Mouse (Mus musculus) heart, adult 9 months (tissue): ENCODE data around the gene Clstn2.

ENCODE experiments used
- DNase-seq, 2 experiments: peaks; one replicate each; pipeline ENCODE4 v3.0.0; 2022; ENCODE audit warnings: low spot score in 2 of 2

Gene Clstn2

DNA sequence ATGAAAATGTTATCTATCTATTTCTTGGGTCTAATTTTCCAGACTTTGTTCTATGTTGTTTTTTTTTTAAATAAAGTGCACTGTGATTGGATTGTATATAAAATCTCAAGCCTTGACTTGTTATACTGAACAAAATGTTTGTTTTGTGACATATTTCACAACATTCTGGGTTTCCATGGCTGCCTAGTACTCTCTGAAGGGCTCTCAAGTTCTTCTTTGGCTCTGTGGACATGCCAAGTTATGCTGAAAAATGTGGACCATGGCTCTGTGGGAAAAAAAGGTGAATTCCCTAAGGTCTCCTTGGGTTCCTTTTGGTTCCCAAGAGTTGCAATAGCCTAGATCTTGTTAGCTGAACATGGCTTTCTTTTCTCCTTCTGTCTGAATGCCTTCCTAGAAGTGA lies 353.1 kb downstream of the Clstn2 start:
- no peak for DNase-seq

DNA sequence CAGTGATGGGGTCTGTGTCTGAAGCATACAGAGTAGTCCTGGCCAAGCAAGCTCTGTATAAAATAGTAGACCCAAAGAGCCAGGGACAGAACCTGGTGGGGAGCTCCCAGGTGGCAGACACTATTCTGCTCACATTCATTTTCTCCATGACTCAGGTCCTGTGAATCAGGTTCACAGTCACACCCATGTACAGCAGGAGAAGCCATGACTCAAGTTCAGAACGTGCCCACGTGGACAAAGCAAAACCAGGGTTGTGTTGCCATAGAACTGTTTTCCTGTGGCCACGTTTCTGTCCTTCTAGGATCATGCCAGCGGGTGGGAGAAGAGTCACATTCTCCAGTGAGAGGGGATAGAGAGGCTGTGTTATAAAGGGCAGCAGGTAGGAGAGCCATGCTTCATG lies 353.9 kb downstream of the Clstn2 start:
- no peak for DNase-seq

DNA sequence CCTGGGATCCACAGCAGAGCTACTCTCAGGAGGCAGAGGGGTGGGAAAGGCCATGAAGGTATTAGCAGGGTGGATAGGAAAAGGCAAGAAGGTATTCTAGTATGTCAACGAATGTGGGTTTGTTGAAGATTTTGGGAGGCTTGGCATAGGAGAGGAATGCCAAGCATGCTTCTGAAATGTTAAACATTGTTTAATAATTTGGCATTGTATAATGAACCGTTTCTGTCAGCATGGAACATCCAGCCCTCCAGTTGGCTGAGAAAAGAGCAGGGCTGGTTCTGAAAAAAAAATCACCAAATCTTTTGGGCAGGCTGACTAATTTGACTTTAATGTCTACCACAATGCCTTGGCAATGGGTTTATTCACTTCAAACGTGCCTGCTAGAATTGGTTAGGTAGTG lies 355.9 kb downstream of the Clstn2 start:
- no peak for DNase-seq

DNA sequence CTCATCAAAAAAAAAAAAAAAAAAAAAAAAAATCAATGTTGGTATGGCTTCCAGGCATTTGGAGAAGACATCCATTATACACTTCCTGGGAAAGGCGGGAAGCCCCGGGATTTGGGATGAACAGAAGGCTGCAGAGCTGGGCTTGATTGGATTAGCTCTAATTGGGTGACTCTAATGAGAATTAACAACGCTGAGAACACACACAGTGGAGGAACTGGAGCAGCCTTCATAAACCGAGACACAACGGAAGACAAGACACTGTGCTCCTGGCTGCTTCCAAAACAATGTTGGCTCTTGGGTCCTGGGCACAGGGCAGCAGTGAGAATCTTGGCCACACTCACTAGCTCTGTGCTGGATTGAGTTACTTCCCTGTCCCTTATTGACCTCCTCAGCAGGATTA lies 360.3 kb downstream of the Clstn2 start:
- DNase-seq, result no peak

DNA sequence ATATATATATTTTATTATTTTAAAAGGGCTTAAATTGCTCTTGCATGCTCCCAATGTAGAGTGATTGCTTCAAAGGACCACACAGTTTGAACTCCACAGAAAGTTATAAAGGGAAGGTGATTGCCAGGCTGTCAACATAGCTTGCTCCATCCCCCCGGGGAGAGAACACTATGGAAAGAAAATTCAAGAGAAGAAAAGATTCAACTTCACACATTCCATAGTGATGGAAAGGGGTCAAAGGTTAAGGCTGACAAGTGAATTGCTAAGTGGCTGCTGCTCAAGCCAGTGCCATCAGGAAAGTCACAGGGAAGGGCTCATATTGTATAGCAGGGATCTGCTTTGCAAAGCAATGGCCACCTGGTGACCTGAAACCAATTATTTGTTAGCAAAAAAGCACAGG lies 360.8 kb downstream of the Clstn2 start:
- no peak for DNase-seq

DNA sequence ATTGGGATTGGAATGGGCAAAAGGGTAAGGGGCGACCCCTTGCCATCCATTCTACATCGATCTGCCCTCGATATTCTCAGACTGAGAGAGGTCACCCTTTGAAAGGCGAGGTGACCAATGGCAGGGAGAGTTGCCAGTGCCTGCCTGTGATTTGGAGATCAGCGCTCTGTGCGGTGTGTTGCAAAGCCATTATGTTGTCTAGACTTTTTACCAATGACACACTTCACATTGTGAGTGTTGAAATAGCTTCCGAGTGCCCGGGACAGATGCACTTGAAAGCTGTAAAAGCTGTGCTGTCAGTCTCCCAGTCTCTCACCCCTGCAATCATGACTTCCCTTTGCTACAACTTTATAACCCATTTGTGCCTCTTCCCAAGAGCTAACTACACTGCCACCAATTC lies 362.3 kb downstream of the Clstn2 start:
- no peak for DNase-seq

DNA sequence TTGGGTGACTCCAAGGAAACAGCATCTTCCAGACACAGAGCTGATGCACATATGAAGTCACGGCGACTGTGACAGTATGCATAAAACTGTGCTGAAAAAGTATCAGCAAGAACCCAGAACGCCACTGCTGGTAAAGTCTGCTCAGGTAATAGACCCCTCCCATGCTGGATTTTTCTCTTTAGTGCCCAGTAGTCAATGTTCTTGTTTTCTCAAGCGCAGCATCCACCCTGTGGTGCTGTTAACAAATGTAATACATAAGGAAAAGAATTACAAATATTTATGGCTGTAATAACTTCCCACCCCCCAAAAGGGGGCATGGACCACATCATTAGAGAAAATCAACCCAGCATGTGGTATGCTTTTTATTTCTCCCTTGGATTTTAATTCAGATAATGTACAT lies 372.0 kb downstream of the Clstn2 start:
- DNase-seq, result no peak

DNA sequence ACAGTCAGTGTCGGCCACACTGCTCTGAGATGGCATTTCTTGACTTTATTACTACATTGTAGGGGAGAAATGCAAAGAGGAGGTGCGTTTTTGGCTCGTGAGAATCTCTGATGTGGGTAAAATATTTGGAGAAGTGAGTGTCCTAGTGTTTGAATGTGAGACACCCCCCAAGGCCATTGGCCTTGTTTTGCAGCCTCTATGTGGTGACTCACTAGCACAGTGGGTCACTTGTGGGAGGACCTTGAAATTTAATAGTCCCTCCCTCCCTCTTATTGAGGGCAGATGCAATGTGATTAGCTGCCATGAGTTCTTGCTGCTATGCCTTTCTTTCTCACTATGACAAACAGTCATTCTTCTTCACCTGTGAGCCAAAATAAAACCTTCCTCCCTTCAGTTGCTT lies 374.2 kb downstream of the Clstn2 start:
- DNase-seq, result no peak

DNA sequence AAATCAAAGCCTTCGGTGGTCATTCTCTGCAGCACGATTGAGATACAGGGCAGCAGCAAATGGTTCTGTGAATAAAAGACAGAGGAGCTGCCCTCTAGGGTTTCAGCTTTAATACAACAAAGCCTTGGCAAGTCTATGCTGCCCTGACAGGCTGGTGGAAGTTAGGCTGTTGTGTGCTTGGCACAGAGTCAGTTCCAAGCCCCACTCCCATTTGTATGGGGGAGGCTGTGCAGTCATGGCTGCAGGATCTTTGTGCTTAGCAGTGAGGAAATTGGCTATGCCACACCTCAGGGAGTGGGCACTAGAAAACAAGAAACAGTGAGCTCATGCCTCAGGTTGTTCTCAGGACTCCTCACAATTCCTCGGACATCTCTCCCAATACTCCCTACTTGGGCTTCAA lies 384.6 kb downstream of the Clstn2 start:
- DNase-seq, result no peak

DNA sequence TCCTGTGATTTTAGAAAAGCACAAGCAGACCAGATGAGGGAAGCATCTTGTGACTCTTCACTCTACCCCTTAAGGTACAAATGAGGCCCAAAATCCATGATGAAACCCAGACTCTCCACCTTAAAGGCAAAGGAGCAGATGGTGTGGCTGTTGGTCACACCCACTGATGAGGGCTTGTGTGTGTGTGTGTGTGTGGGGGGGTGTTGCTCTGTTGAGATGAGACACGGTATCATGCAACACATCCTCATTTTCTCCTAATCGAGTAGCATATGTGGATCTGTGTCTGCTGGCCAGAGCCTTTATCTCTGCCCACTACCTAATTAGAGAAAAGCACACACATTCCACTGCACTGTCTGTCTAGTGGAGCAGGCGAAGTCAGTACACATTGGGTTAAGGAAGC lies 387.2 kb downstream of the Clstn2 start:
- no peak for DNase-seq

DNA sequence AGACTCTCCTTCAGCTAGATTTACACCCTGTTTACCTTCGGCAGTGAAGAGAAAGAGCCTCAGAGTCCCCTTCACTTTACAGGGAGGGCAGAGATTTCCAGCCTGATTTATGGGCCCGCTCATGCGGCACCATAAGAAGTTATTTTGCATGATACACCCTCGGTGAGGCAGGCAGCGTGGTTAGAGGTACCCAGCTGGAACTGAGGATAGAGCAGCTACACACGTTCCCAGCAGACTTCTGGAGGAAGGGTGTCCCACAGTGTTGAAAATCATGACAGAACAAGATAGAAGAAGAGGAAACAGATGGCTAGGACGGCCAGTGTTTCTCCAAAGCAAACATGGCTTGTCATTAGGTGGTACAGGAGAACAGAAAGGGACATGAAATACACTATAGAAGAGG lies 390.6 kb downstream of the Clstn2 start:
- DNase-seq, result no peak

DNA sequence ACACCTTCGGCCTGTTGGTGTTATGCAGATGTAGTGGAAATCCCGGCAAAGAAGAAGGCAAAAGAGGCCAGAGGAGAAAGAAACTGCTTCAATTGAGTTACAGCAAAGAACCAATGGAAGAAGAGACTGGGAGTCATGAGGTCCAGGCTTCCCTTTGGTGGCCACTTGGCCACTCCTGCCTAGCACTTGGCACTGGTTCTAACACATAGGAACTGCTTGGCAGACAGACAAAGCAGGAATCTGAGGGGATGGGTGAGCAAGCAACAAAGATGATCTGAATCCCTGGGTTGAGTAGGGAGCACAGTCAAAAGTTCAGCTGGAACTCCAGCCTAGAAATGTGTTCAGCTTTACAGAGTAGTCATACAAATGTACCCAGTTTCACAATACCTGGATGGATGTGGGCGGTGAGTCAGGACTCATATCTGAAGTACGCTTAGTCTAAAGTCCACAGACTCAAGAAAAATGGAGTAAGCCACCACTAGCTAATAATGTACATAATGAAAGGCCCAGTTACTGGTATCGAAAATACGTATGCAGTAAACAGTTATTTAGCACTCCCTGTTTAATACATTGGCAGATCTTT lies 392.9 kb downstream of the Clstn2 start:
- DNase-seq, result no peak

DNA sequence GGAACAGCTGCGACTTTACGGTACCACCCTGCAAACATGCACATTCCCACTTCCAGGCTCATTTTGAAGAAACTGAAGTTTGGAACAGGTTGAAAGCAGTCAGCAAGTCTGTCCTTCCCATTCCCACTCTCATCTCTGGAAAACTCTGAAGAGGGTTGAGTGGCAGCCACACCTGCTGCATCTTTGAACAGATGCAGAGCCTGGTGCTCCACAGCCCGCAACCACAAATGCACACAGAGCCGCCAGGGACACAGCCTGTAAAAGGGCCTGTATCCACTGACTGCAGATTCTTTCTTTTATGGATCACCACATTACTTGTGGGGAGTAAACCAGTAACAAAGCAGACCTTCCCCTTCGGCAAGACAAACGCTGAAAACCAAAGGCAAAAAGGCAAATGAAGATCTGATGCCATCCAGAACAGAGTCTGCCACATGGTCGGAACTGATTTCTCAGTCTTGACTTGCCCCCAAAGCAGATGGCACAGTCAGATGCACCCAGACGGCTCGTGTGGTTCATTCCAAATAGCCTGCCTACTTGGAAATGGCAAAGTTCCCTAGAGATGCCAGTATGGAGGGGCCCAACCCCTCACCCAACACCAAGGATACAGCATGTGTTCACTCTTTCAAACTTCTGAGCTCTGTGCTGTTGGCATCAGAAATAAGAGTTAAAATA lies 394.2 kb downstream of the Clstn2 start:
- DNase-seq, result no peak

DNA sequence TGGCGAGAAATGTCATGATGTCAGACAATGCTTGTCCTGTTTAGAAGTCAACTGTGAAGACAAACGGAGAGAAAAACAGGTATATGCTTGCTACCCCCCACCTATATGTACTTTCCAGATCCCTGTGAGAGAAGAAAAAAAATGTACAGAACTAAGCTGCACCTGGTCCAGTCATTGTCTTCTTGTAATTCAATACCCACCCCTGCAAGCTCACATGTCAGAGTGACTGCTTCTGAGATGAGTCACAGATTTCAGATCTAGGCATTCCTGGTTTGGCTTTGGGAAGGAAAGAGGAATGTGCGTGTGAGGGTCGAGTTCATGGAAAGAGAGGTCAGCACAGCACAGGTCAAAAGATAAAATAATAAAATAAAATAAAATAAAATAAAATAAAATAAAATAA lies 397.6 kb downstream of the Clstn2 start:
- no peak for DNase-seq

DNA sequence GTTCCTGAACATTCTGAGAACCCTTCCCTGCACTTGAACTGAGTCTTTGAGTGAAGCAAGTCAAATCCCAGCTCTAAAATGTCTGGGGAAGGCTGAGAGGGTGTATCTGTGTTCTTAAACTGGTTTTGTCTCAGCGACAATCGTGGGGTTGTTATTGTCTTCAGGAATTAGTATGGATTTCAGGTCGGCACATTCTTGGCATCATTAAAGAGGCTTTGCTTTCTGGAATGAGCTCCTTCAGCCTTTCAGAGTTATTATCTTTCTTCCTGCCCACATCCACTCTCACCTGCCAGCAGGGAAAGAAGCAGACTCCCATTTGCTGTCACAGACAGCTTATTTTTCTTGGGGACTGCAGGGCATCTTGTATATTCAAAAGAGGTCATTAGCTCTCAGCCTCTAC lies 398.1 kb downstream of the Clstn2 start:
- DNase-seq, result no peak

DNA sequence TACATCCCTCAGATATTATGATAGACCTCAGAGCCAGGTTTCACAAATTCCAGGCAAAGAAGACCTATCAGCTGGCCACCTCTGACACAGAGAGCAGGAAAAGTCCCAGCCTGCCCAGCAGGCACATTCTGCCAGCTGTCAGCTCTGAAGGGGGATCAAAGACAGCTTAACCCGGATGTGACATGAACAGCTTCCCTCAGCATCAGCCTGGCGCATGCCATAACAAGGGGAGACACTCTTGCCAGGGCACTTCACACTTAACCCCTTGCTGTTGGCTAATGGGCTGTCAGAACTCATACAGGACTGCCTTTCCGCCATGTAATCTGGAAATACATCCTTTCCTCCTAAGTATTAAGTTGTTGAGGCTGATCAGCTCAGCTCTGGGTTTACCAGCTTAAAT lies 403.8 kb downstream of the Clstn2 start:
- no peak for DNase-seq

DNA sequence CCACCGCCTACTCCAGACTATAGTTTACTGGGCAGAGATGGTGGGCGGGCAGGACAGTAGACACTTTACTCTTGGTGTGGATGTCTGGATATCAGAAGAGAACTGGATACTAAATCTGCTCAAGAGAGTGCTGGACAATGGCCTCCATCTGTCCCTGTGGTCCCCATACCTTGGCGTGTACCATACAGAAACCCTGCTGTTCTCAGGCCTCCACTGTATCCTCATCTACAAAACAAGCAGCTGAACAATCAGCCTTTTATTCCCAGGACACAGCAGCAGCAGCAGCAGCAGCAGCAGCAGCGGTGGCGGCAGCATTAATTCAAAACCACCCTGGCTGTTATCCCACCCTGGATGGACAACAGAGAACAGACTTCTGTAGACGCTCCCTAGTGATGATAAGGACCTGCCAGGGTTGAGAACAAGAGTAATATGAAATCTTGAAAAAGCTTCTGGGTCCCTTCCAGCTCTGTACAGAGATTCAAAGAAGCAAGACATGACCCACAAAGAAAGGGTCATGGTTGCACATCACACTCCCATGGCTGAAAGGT lies 404.5 kb downstream of the Clstn2 start:
- DNase-seq, result peak in 1 of 2 experiments; percentile 1

DNA sequence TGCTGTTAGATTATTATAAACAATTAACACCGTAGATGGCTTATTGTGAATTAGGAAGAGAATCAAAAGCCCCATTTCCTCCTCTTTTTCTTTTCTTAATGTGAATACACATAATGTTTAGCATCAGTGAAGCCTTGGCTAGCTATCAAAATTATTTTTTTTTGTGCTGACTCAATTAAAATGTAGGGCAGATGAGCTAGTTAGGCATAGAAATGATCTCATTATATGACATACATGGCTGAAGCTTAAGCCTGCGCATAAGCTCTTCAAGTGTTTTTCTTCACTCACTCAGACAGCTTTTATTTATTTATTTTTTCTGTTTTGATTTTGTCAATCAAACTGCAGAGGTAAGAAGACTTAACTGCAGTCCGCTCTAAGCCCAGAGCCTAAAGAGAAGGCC lies 405.1 kb downstream of the Clstn2 start:
- no peak for DNase-seq

DNA sequence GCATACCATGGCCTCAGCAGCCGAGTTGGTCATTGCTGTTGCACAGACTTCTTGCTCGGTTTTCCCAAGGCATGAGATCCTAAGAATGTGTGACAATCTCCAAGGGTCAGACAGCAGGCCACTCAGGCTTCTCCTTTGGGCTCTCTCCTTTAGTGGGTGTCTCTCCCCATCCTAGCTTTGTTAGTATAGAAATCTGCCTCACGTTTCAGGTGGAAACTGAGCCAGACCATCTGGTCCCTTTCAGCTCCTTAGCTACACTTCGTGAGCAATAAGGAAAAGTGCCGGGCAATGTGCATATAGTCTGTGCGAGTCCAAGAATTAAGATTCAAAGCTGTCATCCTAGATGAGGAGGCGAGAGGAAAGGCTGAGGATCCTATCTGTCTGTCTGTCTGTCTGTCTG lies 422.4 kb downstream of the Clstn2 start:
- no peak for DNase-seq

DNA sequence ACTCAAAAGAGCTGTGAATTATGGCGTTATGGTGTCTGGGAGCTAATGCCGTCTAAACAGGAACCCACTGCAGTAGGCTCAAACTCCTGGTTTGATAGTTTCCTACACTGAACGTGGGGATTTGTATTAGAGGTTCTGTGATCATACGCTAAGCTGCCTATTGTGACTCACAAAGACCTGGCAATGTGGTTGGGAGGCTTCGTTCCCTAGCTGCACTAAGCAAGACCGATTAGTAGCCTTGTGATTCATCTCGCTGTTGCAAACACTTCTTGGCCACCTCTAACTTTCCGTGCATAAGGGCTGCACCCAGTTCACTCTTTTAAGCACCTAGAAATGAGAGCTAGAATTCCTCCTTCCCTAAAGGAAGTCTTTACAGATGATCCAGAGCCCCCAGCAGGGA lies 429.3 kb downstream of the Clstn2 start:
- DNase-seq, result no peak

DNA sequence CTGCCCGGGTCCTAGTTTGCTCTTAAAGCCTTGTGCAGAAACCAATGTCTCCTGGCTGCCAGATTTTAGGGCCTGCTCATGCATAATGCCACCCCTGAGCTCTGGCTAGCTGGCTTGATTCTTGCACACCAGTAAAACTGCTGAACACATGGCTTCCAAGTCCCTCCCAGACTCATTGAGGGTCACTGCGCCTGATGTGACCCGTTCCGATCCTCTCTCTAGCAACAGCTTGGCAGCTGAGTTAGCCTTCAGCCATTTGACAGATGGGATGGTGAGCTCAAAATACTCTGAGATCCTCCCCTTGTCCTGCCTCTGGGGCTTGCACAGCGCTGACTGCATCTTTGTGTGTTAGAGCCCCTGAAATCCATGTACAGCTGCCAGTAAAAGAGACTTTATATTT lies 430.5 kb downstream of the Clstn2 start:
- no peak for DNase-seq

DNA sequence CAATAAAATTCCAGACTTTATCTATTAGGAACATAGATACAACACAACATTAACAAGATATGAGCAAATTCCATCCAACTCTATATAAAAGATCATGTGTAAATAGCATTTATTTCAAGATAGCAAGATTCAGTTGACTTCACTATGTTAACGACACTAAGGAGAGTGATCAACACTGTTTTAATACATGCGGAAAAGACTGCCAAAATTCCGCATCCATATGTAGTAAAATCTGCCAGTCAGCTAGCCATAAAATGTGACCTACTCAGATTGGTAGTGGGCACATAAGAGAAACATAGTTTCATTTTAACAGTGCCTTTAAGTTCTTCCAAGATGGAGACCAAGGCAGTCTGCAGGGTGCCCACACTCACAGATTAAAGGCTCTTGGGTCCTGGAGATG lies 434.0 kb downstream of the Clstn2 start:
- no peak for DNase-seq

DNA sequence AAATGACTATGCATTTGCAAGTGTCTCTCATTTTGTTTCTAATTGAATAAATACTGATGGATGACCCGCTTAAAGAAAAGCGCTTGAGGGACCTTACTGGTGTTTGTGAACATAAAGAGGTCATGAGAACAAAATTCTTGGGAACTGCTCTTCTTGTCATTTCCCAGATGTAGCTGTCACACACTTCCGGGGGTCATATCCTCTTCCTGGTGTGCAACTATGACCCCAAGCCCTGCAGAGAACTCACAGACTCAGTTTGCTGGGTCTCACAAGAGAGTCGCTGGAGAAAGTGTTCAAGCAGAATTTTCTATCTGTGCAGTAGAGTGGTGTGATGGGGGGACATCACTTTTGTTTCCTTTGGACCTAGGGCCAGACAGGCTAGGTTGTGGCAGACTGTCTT lies 442.3 kb downstream of the Clstn2 start:
- no peak for DNase-seq

DNA sequence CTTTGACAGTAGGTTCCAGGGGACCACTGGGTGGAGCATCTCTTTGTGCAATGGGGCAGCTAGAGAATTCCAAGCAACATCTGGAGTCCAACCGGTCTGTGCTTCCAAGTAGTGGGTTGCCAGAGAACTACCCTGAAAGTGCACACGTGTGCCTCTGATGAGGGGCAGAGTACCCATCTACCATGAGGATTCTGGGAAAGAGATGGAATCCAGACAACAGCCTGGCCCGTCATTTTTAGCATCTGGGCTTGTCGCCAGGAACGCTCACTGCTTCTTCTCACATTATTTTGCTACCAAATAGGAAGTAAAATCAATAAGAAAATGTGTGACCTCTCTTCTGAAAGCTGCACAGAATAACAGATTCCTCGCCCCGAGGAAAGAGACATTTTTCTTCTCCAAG lies 462.1 kb downstream of the Clstn2 start:
- no peak for DNase-seq
